Mouse (Mus musculus): ENCODE data around the gene Sh3glb2.

- no peak for TF ChIP-seq CTCF (IDR thresholded peaks at IDR 0.05; ENCODE audit: insufficient read depth, low read depth, low read length)
- TF ChIP-seq POLR2A (IDR thresholded peaks at IDR 0.05; ENCODE audit: insufficient read depth, low read depth, low read length), result no peak
These were observed 59.6 kb downstream of the Sh3glb2 start for GRCm38 (mm10) chr2:30299525-30299924.

All from olfactory bulb, adult 2 months (tissue).